Mouse (Mus musculus): ENCODE data around the gene A630001G21Rik.

Gene A630001G21Rik

DNA sequence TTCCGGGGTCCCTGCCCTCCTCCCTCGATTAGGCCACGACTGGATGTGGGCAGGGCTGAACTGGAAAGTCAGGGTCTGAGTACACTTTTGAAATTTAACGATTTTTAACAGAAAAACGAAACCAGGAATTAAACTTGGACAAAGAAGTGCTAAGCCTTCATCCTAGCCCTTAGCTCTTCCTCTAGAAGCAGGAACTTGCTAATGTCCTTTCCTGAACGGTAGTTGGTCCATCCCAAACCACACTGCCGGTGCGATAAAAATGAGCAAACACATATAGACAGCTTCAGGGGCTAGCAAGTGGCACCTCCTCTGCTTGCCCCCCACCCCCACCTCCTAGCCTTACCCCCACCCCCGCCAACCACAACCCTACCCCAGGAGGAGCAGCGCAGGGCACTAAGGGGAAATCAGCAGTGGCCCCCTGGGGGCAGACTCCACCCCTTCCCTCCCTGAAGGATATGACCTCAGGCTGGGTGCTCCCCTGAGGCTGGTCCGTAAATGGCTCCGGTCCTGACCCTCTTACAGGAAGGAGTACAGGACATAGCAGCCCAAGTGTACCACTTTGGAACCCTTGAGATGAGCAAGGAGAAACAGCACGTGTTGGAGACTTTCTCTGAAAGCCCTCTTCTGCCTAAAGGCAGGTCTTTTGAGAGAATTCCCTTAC lies 42.9 kb downstream of the A630001G21Rik start:
- no peak for DNase-seq (ENCODE audit: low read depth, low spot score)

DNA sequence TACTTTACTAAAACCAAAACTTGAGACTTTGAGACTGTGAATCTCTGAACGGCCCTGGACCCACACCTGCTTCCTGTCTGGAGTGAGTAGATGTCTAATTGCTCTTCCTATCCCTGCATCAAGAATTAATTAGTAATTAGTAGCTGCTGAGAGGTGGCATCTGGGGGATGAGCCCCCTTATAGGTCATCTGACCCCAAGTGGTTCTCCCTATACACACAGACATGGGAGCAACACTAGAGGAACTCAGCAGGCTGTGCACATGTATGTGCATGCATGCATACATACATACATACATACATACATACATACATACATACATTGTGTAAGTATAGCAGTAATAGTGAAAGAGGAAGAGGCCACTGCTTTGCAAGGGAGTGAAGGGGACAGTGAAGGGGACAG lies 43.9 kb downstream of the A630001G21Rik start:
- no peak for DNase-seq (ENCODE audit: low read depth, low spot score)

DNA sequence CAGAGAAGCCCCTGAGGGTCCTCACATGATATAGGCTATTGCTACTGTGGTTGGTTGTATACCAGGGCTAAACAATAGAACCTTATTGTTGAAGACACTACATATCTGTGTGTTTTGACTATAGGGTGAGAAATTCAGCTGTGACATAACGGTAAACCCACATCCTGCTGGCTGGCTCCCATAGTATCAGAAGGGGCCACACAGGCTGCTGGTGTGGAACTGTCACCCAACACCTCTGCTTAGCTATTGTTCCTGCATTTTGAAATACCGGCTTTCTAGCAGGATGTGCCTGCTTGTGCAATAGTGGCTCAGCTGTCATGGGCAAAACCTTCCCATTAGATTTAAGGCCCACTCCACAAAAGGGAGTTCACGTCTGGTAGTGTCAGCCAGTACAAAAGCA lies 45.9 kb downstream of the A630001G21Rik start:
- DNase-seq (ENCODE audit: low read depth, low spot score): no peak

DNA sequence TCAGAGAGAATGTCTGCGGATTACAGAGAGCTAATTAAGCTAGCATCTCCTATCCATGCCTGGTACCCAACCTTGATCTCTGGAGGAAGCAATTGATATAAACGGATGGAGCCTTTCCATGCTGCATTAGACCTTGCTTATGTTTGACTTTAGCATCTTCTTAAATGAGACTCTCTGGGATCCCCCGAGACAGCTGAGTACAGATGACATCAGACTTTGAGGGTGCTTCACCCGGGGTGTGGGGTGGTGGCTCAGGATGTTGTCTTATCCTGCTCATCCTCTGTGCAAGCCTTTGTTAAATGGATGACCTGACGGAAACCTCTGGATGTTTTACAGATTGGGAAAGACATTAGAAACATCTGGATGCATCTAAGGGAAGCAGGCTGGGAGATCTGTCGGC lies 48.0 kb downstream of the A630001G21Rik start:
- no peak for DNase-seq (ENCODE audit: low read depth, low spot score)

DNA sequence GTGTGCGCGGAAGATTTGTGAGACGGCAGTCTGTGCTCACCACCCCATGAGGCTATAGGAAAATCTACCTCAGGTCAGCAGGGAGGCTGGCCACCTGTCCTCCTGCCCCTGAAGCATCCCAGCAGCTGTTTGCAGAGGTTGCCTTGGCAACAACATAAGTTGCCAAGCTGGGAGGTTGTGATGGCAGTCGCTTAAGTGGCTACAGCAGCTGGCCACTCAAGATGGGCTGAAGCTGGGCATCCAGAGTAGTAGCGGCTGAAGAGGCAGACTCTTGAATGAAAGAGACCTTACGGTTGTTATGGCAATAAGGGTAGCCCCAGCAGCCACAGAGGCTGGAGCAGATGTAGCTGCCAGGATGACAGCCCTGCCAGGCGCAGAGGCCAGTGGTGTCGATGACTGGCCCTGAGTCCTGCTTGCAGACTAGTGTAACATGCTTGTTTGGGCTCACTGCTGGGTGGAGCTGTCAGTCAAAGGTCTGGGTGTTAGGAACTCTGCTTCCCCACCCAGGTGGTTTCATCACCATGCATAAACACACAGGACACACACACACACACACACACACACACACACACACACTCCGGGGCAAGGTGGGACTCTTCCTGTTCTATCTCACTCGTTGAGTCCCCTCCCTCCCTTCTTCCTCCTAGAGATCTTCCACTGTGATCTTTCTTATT lies 58.1 kb downstream of the A630001G21Rik start:
- DNase-seq (ENCODE audit: low read depth, low spot score): no peak

DNA sequence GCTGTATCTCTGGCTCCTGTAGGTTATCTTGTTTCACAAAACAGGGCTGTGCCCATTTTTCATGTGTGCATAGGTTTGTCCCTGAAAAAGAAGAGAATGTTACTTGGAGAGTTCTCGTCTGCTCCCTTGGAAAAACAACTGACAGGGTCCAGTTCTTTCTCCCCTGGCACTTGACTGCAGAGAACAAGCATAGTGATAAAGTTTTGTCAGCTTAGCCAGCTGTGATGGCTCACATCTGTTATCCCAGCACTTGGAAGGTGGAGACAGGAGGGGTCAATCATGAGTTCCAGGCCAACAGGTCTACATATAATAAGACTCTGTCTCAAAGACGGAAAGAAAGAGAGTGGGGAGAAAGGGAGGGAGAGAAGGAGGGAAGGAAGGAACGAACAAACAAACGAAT lies 59.4 kb downstream of the A630001G21Rik start:
- DNase-seq (ENCODE audit: low read depth, low spot score): no peak

DNA sequence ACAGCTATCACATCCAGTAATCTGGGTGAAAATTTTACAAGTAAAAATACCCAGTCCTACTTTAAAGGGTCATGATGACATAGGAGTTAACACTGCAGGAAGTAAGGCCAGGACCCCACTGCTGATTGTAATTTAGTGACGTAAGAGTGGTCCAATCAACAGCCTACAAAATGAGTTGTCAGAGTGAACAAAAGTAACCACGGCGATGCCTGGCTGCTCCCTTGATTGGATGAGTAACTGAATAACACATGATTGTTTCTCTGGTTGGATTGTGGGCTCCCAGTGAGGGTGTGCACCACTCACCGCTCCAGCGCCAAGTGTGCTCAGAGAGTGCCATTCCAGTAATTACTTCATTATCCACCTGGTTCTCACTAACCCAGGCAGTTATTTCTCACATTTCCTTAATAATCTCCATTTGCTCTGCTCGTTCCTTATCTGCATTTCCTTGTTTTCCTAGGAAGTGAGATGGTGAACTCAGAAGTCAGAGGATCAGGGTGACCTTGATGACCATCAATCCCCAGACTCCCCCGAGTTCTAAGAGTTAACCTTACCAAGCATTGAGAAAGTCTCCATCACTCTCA lies 61.9 kb downstream of the A630001G21Rik start:
- no peak for DNase-seq (ENCODE audit: low read depth, low spot score)

DNA sequence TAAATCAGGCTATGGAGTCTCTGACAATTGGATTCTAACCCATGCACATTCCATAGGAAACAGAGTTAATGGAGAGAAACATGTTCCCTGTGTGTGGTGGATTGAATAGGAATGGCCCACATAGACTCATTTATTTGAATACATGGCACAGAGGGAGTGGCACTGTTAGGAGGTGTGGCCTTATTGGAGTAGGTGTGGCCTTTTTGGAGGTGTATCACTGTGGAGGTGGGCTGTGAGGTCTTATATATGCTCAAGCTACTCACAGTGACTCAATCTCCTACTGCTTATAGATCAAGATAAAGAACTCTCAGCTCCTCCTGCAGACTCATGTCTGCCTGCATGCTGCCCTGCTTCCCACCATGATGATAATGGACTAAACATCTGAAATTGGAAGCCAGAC lies 63.9 kb downstream of the A630001G21Rik start:
- DNase-seq (ENCODE audit: low read depth, low spot score): no peak

DNA sequence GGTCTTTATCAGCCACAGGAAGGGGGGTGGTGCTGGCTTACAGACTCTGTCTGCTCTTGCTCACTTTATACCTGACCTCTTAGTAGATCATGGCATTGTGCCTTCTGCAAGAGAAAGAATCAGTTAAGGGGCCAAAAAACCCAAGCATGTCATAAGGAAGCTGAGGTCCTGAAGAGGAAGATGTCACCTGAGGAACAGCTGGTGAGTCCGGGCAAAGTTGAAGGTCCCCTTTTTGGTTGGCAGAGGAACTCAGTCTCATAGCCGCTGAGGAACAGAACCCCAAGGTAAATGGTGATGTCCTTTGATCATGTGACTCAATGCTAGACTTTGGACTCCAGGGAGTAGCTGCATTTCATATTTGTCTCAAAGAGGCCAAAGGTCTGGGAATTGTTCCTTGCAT lies 71.7 kb downstream of the A630001G21Rik start:
- no peak for DNase-seq (ENCODE audit: low read depth, low spot score)

DNA sequence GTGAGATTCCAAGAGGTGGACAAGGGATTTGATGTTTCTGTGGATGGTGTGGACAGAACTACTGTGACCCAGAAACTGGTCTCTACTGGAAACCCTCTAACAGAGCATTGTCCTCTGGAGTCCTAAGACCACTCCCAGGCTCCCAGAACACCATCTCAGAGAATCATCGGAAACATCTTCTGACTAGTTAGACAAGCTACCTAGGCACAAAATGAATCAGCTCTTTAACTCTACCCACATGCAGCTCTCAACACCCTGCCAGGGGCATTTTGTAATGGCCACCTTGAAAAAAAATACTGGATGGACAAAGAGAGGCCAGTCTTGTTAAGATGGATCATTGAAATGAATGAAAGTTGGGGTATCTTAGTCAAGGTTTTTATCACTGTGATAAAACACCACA lies 72.9 kb downstream of the A630001G21Rik start:
- DNase-seq (ENCODE audit: low read depth, low spot score): no peak

DNA sequence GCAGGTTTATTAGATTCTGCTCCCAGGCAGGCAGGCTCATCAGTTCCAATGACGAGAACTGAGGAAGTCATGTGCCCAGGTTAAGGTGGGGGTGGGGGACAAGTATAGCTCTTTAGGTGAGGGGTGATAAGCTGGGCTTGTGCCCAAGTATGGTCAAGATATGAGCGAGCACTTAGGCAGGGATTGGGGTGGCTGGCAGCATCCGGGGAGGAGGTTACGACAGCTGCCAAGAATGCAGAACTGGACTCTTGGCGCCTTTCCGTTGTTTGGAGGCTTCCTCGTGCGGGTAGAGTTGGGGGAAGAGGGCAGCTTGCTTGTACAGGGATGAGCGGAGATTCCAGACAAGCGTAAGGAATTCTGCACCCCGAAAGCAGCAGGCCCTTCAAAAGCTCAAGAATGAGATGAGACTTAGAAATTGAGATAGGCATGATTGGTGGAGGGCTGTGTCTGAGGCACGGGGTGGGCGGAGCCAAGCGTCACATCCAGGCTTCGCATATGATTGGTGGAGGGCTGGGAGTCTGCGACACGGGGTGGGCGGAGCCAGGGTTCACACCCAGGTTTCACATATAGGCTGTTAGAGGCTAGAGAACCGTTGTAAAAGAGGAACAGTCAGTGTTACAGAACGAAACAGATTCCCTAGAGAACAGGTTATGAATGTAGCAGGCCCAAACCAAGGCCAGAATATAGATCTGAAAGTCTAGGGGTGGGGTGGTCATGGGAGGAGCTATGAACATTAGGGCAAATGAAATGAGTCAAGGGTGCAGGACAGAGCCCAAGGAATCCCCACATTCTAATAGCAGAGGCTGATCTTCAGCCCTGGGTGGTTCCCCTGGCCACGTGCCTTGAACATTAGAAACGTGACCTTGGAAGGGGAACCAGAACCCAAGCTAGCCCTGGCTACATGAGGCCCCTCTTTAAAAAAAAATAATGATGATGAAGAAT lies 74.9 kb downstream of the A630001G21Rik start:
- no peak for DNase-seq (ENCODE audit: low read depth, low spot score)

DNA sequence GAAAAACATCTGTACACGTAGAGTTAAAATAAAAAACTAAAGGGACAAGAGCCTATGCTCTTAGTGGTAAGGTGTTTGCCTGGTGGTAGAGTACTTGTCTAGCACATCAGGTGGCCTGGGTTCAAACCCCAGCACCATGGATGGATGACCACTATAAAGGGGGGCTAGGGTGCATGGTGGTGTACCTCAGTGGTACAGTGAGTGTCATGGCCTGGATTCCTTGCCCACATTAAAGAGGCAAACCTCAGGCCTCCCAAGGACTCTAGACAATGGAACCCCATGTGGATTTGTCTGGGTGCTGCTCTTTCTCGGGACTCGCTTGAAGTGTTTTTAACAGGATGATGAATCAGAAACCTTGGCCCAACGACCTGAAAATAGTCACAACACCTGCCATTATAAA lies 75.9 kb downstream of the A630001G21Rik start:
- DNase-seq (ENCODE audit: low read depth, low spot score): no peak

DNA sequence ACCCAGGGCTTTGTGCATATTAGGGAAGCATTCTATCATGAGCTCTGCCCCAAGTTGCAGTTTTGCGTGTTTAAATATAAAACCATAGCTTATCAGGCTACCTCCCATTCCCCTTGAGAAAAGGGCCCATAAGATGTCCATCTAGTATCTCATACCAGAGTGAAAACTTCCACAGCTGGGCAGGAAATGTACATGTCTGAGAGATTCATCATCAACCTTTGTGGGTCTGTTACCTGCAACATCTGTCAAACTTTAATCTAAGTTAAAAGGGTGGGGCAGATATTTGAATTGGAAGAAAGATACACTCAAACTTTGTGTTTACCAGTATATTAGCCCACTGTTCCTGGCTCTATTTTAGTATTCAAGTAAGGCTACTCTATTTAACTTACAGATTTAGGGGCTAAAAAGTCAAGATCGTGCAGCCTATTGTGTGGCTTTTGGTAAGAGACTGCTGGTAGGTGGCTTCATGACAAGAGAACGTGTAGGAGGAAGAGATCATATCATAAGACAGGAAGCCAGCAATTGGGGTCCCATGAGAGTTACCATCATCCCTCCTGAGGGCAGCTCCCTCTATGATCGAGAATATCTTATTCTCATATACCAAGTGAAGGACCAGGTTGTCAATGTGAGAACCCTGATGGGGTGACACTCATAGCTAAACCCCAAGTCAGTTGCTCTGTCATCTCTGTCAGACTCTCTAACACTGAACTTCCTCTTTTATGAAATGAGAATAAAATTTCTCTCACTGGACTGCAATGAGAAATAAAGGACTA lies 80.5 kb downstream of the A630001G21Rik start:
- DNase-seq (ENCODE audit: low read depth, low spot score): no peak

DNA sequence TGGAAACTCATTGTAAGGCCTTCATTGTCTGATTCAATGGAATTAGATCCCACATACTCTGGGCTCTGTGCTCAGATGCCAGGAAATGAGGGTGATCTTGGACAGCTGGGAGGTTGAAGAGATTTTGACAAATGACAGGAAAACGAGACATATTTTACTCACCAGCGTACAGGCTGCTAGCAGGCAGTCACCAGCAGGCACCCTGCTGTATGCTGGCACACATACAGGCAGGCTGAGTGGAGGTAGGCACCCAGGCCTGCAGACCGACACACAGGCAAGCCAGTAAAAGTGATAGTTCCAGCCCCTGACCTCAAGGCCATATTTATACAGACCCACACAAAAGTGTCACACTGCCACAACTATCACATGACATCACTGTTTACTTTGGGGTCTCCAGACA lies 82.8 kb downstream of the A630001G21Rik start:
- no peak for DNase-seq (ENCODE audit: low read depth, low spot score)

DNA sequence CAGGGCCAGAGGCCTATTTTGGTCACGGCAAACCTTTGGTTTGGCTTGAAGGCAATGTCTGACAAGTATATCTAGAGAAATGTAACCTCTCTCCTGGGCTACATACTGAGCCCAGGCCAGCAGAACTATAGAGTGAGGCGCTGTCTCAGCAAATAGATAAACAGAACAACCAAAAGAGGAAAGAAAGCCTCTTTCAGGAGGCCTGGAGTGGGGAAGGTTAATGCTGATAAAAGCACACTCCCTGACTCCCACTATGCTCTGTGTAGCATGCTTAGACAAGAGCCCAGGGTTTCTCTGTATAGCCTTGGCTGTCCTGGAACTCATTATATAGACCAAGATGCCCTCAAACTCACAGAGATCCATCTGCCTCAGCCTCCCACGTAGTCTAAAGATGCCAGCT lies 85.2 kb downstream of the A630001G21Rik start:
- no peak for DNase-seq (ENCODE audit: low read depth, low spot score)

DNA sequence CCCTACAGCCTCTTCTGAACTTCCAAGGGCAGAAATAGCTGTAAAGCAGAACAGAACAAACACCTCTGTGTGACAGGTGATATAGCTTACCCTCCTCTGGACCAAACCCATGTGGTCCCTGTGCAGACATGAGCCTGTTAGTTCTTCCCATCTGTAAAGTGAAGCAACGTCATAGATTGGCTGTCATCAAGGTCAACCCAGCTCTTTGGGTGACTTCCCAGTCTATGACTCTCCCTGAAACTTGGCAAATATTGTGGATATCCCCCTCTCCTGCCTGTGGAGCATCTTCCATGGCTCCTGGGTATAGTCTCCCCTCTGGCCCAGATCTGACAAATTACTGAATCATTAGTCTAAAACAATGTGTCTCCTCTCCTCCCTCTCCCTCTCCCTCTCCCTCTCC lies 86.2 kb downstream of the A630001G21Rik start:
- no peak for DNase-seq (ENCODE audit: low read depth, low spot score)

DNA sequence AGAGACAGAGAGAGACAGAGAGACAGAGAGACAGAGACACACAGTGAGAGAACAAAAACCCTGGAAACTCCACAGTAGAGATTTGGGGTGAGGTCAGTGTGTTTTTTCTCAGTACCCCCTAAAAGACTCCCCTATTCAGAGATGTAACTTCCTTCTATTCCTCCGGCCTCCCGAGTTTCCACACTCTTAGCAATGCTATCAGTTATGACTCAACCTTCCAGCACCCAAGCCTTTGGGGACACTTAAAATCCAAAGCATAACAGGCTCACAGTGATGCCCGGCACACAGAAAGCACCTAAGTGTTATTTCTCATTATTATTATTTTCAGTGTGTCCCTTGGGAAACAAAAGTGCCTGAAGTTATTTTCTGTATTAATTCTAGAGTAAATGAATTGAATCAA lies 87.9 kb downstream of the A630001G21Rik start:
- no peak for DNase-seq (ENCODE audit: low read depth, low spot score)

DNA sequence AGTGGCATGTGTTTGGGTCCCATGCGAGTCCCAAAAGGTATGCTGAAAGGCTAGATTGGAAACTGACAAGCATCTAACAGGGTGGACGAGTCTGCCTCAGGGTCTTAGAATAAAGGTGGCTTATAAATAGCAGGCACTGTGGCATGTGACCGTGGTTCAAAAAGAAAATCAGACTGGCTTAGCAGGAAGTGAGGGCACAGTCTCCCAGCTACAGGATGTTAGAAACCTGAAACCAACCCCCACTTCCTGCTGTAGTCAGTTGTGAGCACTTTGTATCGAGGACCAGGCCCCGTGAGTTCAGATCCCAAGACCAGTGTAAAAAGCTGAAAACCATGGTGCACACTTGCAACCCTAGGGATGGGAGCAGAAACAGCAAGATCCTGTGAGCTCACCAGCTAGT lies 91.1 kb downstream of the A630001G21Rik start:
- no peak for DNase-seq (ENCODE audit: low read depth, low spot score)

DNA sequence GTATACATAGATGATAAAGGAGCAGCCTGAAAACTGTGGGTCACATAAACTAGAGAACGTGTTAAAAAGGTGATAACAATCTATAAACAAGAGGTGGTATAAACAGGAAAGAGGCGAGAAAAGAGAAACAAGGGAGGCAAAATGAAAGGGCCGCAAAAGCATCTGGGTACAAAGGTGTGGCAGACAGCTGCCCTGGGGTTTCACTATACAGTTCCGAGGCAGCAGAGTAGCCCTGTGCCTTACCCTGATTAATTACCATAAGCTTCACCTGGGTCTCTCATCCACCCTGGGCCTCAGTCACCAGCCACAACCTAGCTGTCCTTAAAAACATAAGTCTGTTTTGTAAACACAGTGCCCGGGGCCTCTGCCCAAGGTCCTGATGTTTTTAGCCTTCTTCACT lies 91.8 kb downstream of the A630001G21Rik start:
- DNase-seq (ENCODE audit: low read depth, low spot score): no peak

DNA sequence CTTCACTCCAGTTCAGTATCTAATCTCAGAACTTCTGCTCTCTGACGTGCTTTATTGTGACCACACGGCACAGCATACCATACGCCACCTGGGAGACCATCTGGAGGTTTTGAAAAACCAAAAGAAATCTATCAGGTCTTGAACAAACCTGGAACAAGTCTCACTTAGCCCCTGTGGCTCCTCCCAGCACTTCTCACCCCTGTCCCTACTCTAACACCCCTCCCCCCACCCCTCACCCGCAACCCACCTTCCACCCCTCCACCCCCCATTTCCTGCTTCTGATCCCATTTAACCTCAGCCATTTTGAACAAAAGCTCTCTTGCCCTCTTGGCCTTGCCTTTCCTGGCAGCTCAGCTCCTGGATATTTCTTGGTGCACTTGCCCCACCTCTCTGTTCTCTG lies 98.2 kb downstream of the A630001G21Rik start:
- DNase-seq (ENCODE audit: low read depth, low spot score): no peak

Data from retina, adult 2 months (tissue).